In the genomic region with DNA sequence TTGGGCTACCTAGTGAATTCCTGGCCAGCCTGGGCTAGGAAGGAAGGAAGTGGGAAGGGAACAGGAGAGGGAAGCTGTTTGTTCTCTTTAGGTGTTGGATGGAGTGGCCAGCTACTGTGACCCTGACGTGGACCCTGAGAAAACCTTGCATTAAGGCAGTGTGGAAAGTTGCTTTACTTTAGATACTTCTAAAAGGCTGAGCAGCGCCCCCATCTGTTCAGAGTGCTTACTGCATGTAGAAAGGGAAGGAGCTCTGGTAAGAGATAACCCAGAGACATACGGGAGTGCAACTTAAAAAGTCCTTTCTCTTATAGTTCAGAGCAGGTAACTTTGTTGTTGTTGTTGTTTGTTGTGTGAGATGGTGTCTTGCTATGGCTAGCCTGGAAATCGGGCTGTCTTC, we compare ENCODE assay signal across 9 mouse cellular contexts. TPM values are rescaled to one million over a fixed set of nuclear protein-coding genes. Genes with fewer than 3 reads are reported as not detected.
DNase-seq lines count a peak whose midpoint lies in the region; ATAC-seq and TF ChIP-seq lines count a peak whose summit lies in the region.
"Had no signal": no experiment of that assay in that cellular context is flagged by ENCODE, and none has a peak within 500 bp of the region (broad histone marks: within the 10 kb centered on the region; RNA-seq: fewer than 3 reads in every experiment).

No protein-coding gene starts in this region.

- intact Hi-C loops in left cerebral cortex, postnatal 4 days (cut with DNase I) = loop anchor here (5.0 kb wide), 2 partner anchors 99 to 204 kb away; no protein-coding TSS in a partner anchor

- no peak for ATAC-seq in kidney, embryonic 16.5 days (ENCODE audit: low FRiP score, low TSS enrichment)
- ATAC-seq in CD4-positive, CD25-positive, alpha-beta regulatory T cell, adult 4 months = peak; percentile 43
- no peak for ATAC-seq in erythroblast, adult 5-6 weeks (replicated peaks; ENCODE audit: low FRiP score, poor library complexity, severe bottlenecking)

- H3K4me3 ChIP-seq in kidney, adult 2 months (ENCODE audit: insufficient read depth, low read depth, low read length) = no peak overlapping the region
- H3K4me3 ChIP-seq in kidney, embryonic 16.5 days (ENCODE audit: low read length) = no peak overlapping the region

- no peaks in the 10 kb centered on the region for H3K9me3 ChIP-seq in kidney, embryonic 16.5 days (ENCODE audit: low read length)

- DNase-seq in kidney, adult 2 months = peak; percentile 60
- DNase-seq in WW6 (ENCODE audit: low read depth, low spot score) = peak; percentile 18
- peak; percentile 62 for DNase-seq in embryo, embryonic 10 days (ENCODE audit: low spot score)
- DNase-seq in left cerebral cortex, postnatal 4 days = peak; percentile 67
- DNase-seq in retina, embryonic 14.5 days (ENCODE audit: low spot score) = peak; percentile 75

- no peak overlapping the region for H3K9ac ChIP-seq in kidney, embryonic 16.5 days (replicated peaks; ENCODE audit: low read length)

- no peak for TF ChIP-seq POLR2A in kidney, adult 2 months (IDR thresholded peaks at IDR 0.05; ENCODE audit: low read depth, low read length)

- H3K4me1 ChIP-seq in kidney, adult 2 months (ENCODE audit: control insufficient read depth, insufficient read depth, low read length) = no peaks in the 10 kb centered on the region
- no peaks in the 10 kb centered on the region for H3K4me1 ChIP-seq in kidney, embryonic 16.5 days (ENCODE audit: insufficient read depth, low read length)

- H3K27me3 ChIP-seq in kidney, adult 2 months (replicated peaks; ENCODE audit: control insufficient read depth, insufficient read depth, low read length) = no peaks in the 10 kb centered on the region
- no peaks in the 10 kb centered on the region for H3K27me3 ChIP-seq in kidney, embryonic 16.5 days (ENCODE audit: insufficient read depth, low read length)

- H3K36me3 ChIP-seq in kidney, adult 2 months (ENCODE audit: control insufficient read depth, insufficient read depth, low read length) = no peaks in the 10 kb centered on the region
- peaks cover 22% of the 10 kb centered on the region for H3K36me3 ChIP-seq in kidney, embryonic 16.5 days (ENCODE audit: insufficient read depth, low read length)

- WGBS in kidney, adult 2 months = 57% methylated on average over 4 of the region's 4 CpGs
- WGBS in kidney, embryonic 16.5 days = 41% methylated on average over 4 of the region's 4 CpGs

- peak; percentile 47 for TF ChIP-seq CTCF in kidney, adult 2 months (conservative IDR thresholded peaks at IDR 0.05; ENCODE audit: insufficient read depth, insufficient read length, low read depth, low read length)

- H3K4me2 ChIP-seq in kidney, embryonic 16.5 days (replicated peaks; ENCODE audit: low read depth, low read length) = no peak overlapping the region

- H3K27ac ChIP-seq in kidney, adult 2 months (ENCODE audit: insufficient read depth, low read depth, low read length) = no peak overlapping the region
- no peak overlapping the region for H3K27ac ChIP-seq in kidney, embryonic 16.5 days (ENCODE audit: low read length)
- H3K27ac ChIP-seq: macrophage had no signal

RNA-seq across cellular contexts. Expression of gene Rlbp1, which starts 40.9 kb away (rescaled TPM):
- polyA plus RNA-seq in kidney, adult 2 months (2012; rRNA removed) = 0.33 TPM in 1 of 2 replicates, not detected in the other
- polyA plus RNA-seq in kidney, embryonic 16.5 days (2015; fragmentation: Nextera tagmentation; extraction: Ambion mirVana) = 0.51 TPM in 2 replicates
- not detected for polyA plus RNA-seq in CD4-positive, CD25-positive, alpha-beta regulatory T cell, adult 4 months (2017; shearing (Covaris generic))
- total RNA-seq in left cerebral cortex, postnatal 4 days (2021) = 10 to 100 TPM; 45.0 to 49.2 TPM
- not detected in 2 replicates for total RNA-seq in erythroblast, adult 5-6 weeks (2015; ENCODE audit: low replicate concordance)
- total RNA-seq in erythroblast, adult 5-6 weeks (2017; ENCODE audit: low replicate concordance) = not detected in 2 replicates
- polyA plus RNA-seq: macrophage had no signal

RNA-seq across cellular contexts. Expression of gene Fanci, which starts 45.8 kb away (rescaled TPM):
- polyA plus RNA-seq in kidney, adult 2 months (2012; rRNA removed) = 0.10 and 0.17 TPM in 2 replicates
- polyA plus RNA-seq in kidney, embryonic 16.5 days (2015; fragmentation: Nextera tagmentation; extraction: Ambion mirVana) = 11.9 and 12.2 TPM in 2 replicates
- 1 to 10 TPM; 4.4 to 7.9 TPM for polyA plus RNA-seq in CD4-positive, CD25-positive, alpha-beta regulatory T cell, adult 4 months (2017; shearing (Covaris generic))
- 1 to 10 TPM; 2.0 to 2.4 TPM for total RNA-seq in left cerebral cortex, postnatal 4 days (2021)
- total RNA-seq in erythroblast, adult 5-6 weeks (2015; ENCODE audit: low replicate concordance) = 2.3 and 6.5 TPM in 2 replicates
- total RNA-seq in erythroblast, adult 5-6 weeks (2017; ENCODE audit: low replicate concordance) = 11.6 and 11.8 TPM in 2 replicates

Comparison
In these comparisons a context has a peak if more than half of its experiments do, and no peak if none do; other contexts are left out.
1. DNase-seq: peak in every context shown above with its lines; median percentile 75 in retina, embryonic 14.5 days; 67 in left cerebral cortex, postnatal 4 days; 62 in embryo, embryonic 10 days; 60 in kidney, adult 2 months; 18 in WW6.